Mouse (Mus musculus): ENCODE data around the gene Tcf3.

GRCm38 (mm10) chr10:80423562-80423961 lies 9.9 kb downstream of the Tcf3 start:
- TF ChIP-seq CTCF (IDR thresholded peaks at IDR 0.05) (no peak), POLR2A (IDR thresholded peaks at IDR 0.05; ENCODE audit: insufficient read depth, low read depth, low read length) (no peak)
